Mouse (Mus musculus) activated CD4-positive, CD25-positive, alpha-beta regulatory T cell (primary cell): ENCODE measurements around the gene Nr2c2. TPM values are rescaled to one million over a fixed set of nuclear protein-coding genes. Genes with fewer than 3 reads are reported as not detected.

Experiments
- polyA plus RNA-seq, 2 experiments: library from polyadenylated mRNA; unstranded; fragments of 100-300 nt; shearing (Covaris generic); gene quantifications; one replicate each; pipeline ENCODE4 v1.2.1; 2017

Gene Nr2c2
- 10 to 100 TPM; 59.8 to 63.2 TPM for polyA plus RNA-seq

DNA sequence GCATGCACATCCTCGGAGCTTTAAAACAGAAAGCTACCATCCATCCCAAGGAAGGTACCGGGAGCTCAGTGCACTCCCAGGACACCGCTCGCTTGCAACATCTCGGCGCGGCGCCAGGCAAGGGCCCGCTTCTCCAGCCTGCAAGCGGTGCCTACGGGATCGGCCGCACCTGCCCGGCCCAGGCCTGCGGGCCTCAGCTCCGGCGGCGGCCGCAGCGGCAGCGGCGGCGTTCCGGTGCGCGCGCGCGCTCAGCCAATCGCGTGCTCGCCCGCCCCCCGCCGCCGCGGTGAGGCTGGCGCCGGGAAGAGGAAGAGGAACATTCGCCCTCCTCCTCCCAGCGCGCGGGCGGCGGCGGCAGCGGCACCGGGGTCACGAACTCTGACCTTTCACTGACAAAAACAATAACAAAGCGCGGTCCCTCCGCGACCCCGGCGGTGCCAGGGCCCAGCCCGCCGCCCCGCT lies at the start of gene Nr2c2:
Gene Nr2c2 (plus strand): TSS at position 261 of the 462 bp plus-strand sequence.

DNA sequence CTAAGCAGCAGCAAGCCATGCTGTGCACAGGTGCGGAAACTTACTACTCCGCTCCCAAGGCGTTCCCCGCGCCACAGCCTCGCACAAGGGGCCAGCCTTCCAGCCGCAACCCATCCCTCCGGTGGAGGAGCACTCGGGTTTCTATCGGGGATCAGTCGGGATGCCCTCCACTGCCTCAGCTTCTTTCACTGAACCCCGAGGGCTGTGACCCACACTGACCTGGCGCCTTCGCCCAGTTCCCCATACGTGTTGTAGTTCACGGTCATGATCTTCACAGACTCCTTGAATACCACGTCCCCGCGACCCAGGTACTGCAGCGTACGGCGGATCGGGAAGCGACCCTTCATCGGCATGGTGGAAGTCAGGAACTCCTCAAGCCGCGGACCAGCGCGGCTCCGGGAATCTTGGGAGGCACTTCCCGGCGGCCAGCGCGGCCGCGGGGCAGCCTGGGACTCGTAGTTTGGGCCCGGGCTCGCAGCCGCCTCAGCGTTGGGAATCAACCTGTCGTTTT lies 92.5 kb downstream of the Nr2c2 start, which contains the start of gene Mrps25:
Gene Mrps25 (minus strand): TSS at position 413 of the 511 bp plus-strand sequence.

DNA sequence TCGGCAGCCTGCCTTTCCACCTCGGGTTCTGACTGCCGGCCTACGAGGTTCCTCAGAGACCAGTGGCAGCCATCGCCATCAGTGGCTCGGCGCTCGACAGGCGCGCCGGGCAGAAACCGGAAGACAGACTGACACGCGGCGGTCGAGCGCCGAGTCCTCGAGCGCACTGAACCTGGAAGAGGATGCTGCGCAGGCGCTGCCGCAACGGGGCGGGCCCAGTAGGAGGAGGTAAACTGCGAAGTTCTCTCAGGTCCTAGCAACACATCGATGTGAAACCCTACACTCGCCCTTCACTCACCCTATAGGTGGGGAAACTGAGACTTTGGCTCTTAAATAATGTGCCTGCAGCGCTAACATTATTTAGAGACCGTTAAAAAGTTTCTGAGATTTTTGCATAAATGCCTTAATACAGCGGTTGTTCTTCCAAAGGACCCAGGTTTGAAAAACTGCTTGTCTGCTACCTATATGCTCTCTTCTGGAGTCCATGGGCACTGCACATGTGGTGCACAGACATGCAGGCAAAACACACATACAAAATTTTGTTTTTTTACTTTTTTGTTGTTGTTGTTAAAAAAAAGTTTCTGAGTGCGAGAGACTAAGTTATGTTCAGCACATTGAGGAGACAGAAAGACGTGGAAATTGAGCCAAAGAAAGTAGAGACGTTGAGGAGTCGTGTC lies 123.7 kb downstream of the Nr2c2 start, which contains the start of gene Rbsn:
Gene Rbsn (minus strand): TSS at position 153 of the 677 bp plus-strand sequence.

Other genes with a start within 250 kb of the Nr2c2 start
- gene Ccdc174, start 213.3 kb upstream of the Nr2c2 start, polyA plus RNA-seq = 10 to 100 TPM; 27.7 to 45.0 TPM
- under 1 TPM; 0.10 to 0.11 TPM for gene 4930590J08Rik, start 188.6 kb upstream of the Nr2c2 start, polyA plus RNA-seq
- under 1 TPM in 1 of 2 experiments, not detected in 1; 0.17 TPM for gene Fgd5, start 112.5 kb upstream of the Nr2c2 start, polyA plus RNA-seq
- 10 to 100 TPM; 35.1 to 56.0 TPM for gene Mrps25, start 92.6 kb downstream of the Nr2c2 start, polyA plus RNA-seq
- gene Rbsn, start 123.5 kb downstream of the Nr2c2 start, polyA plus RNA-seq = 10 to 100 TPM; 10.9 to 19.1 TPM
- gene Trh, start 153.3 kb downstream of the Nr2c2 start, polyA plus RNA-seq = not detected